9 mouse cellular contexts compared by ENCODE assay signal in the genomic region with DNA sequence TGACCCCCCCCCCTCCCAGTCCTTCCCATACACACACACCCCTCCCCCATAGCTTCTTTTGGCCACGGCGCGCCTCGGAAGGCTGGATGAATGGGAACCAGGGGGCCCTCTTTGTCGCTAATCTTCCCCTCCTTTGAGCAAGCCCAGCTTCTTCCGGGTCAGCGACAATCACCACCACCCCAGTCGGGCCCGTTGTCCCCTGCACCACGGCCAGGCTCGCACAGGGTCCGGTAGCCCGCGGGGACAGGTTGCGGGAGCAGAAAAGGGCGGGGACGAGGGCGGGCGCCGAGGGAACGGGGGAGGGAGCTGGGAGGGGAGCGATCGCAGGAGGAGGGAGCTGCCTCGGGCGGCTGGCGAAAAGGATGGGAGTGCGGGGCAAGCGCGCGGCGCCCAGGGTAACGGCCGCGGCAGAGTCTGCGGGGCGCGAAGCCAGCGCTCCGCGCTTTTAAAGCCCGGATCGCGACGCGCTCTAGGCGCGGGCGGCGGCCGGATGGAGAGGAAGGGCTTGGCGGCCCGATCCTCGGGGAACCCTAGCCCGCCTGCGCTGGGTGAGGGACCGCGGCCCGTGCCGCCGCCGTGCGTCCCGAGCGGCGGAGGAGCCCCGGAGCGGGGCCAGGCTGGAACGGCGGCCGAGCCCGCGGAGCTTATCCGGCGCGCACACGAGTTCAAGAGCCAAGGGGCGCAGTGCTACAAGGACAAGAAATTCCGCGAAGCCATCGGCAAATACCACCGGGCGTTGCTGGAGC. TPM values are rescaled to one million over a fixed set of nuclear protein-coding genes. Genes with fewer than 3 reads are reported as not detected.
DNase-seq lines count a peak whose midpoint lies in the region; ATAC-seq and TF ChIP-seq lines count a peak whose summit lies in the region.
"Had no signal": no experiment of that assay in that cellular context is flagged by ENCODE, and none has a peak within 500 bp of the region (broad histone marks: within the 10 kb centered on the region; RNA-seq: fewer than 3 reads in every experiment).

A gene (plus strand): TSS at position 335 of the 746 bp plus-strand sequence.

- ATAC-seq in kidney, embryonic 14.5 days (ENCODE audit: low FRiP score, low TSS enrichment) = peak; percentile 79
- ATAC-seq in limb, embryonic 15.5 days (ENCODE audit: insufficient number of reproducible peaks, low FRiP score, low TSS enrichment, low read depth) = 0 out of 2 replicates have a peak, but pooled peaks have one; percentile 44

- H3K79me2 ChIP-seq in myocyte (ENCODE audit: control insufficient read depth, insufficient read depth) = peaks cover 37% of the 10 kb centered on the region

- intact Hi-C loops in gastrocnemius, postnatal 14 days (cut with DNase I; ENCODE audit: low total_unique reads) = no loop called here

- H3K36me3 ChIP-seq in kidney, adult 2 months (ENCODE audit: control insufficient read depth, insufficient read depth, low read length) = no peaks in the 10 kb centered on the region
- H3K36me3 ChIP-seq in kidney, embryonic 14.5 days (ENCODE audit: control insufficient read depth, insufficient read depth, low read length) = no peaks in the 10 kb centered on the region
- H3K36me3 ChIP-seq in limb, embryonic 15.5 days = no peaks in the 10 kb centered on the region
- no peaks in the 10 kb centered on the region for H3K36me3 ChIP-seq in myocyte (ENCODE audit: control insufficient read depth, insufficient read depth)

- TF ChIP-seq POLR2A in kidney, adult 2 months (IDR thresholded peaks at IDR 0.05; ENCODE audit: low read depth, low read length) = no peak
- TF ChIP-seq POLR2A in myocyte (IDR thresholded peaks at IDR 0.05; ENCODE audit: insufficient read length, low read depth) = peak; percentile 62

- H3K9ac ChIP-seq in kidney, embryonic 14.5 days (ENCODE audit: low read depth, low read length) = peak within 1 kb of the TSS; percentile 54
- peak within 1 kb of the TSS; percentile 23; the same call in 1 of the 2 replicates for H3K9ac ChIP-seq in limb, embryonic 15.5 days

- TF ChIP-seq CTCF in kidney, adult 2 months (conservative IDR thresholded peaks at IDR 0.05; ENCODE audit: insufficient read depth, insufficient read length, low read depth, low read length) = no peak

- peak; percentile 10 for DNase-seq in kidney, adult 2 months
- DNase-seq in kidney, adult 11 months = no peak
- DNase-seq in cerebellum, postnatal 36 days = peak; percentile 74 to 77
- DNase-seq in gastrocnemius, postnatal 14 days = peak; percentile 42
- no peak for DNase-seq in adipocyte (ENCODE audit: low spot score)

- H3K27ac ChIP-seq in kidney, adult 2 months (ENCODE audit: insufficient read depth, low read depth, low read length) = no peak within 1 kb of the TSS
- no peak within 1 kb of the TSS for H3K27ac ChIP-seq in kidney, embryonic 14.5 days (ENCODE audit: low read depth, low read length)
- H3K27ac ChIP-seq in limb, embryonic 15.5 days = no peak within 1 kb of the TSS
- H3K27ac ChIP-seq: macrophage had no signal

- H3K4me3 ChIP-seq in kidney, adult 2 months (ENCODE audit: insufficient read depth, low read depth, low read length) = peak within 1 kb of the TSS; percentile 42
- peak within 1 kb of the TSS; percentile 59 for H3K4me3 ChIP-seq in kidney, embryonic 14.5 days (ENCODE audit: low read length)
- peak within 1 kb of the TSS; percentile 57 for H3K4me3 ChIP-seq in limb, embryonic 15.5 days
- peak within 1 kb of the TSS; percentile 75 for H3K4me3 ChIP-seq in myocyte

- no peaks in the 10 kb centered on the region for H3K4me1 ChIP-seq in kidney, adult 2 months (ENCODE audit: control insufficient read depth, insufficient read depth, low read length)
- H3K4me1 ChIP-seq in kidney, embryonic 14.5 days (ENCODE audit: control insufficient read depth, insufficient read depth, low read length) = peaks cover 6% of the 10 kb centered on the region; the same call in 1 of the 2 replicates
- peaks cover 18% of the 10 kb centered on the region for H3K4me1 ChIP-seq in limb, embryonic 15.5 days

- no peaks in the 10 kb centered on the region for H3K9me3 ChIP-seq in kidney, embryonic 14.5 days (ENCODE audit: control insufficient read depth, low read length)
- H3K9me3 ChIP-seq in limb, embryonic 15.5 days = no peaks in the 10 kb centered on the region

- H3ac ChIP-seq in myocyte (ENCODE audit: control insufficient read depth, insufficient read length) = peak within 1 kb of the TSS; percentile 60

- 1% methylated on average over 81 of the region's 82 CpGs for WGBS in kidney, adult 2 months
- under 1% methylated on average over 64 of the region's 82 CpGs for WGBS in kidney, embryonic 14.5 days
- WGBS in limb, embryonic 15.5 days = 0% methylated on average over 77 of the region's 82 CpGs

- H3K4me2 ChIP-seq in kidney, embryonic 14.5 days (replicated peaks; ENCODE audit: low read depth, low read length) = peak within 1 kb of the TSS; percentile 98
- peak within 1 kb of the TSS; percentile 96 for H3K4me2 ChIP-seq in limb, embryonic 15.5 days
- H3K4me2 ChIP-seq in myocyte (ENCODE audit: low read depth) = peak within 1 kb of the TSS; percentile 77

- H3K27me3 ChIP-seq in kidney, adult 2 months (replicated peaks; ENCODE audit: control insufficient read depth, insufficient read depth, low read length) = 0 out of 2 replicates have a peak, but pooled peaks cover 2% of the 10 kb centered on the region
- H3K27me3 ChIP-seq in kidney, embryonic 14.5 days (ENCODE audit: control insufficient read depth, insufficient read depth, low read length) = peaks cover 72% of the 10 kb centered on the region
- H3K27me3 ChIP-seq in limb, embryonic 15.5 days = peaks cover 70% of the 10 kb centered on the region
- no peaks in the 10 kb centered on the region for H3K27me3 ChIP-seq in myocyte (ENCODE audit: control insufficient read depth, insufficient read depth, insufficient read length)

TF ChIP-seq in myocyte, 11 proteins besides CTCF, POLR2A, EP300 and RAD21:
- TF ChIP-seq USF1 (IDR thresholded peaks at IDR 0.05; ENCODE audit: low read depth) = no peak
- peak; percentile 66 for TF ChIP-seq POLR2AphosphoS2 (IDR thresholded peaks at IDR 0.05; ENCODE audit: insufficient read length, low read depth)
- TF ChIP-seq MYOD1 (IDR thresholded peaks at IDR 0.05; ENCODE audit: control insufficient read depth in 1 of 3, insufficient read length in 2 of 3, low read depth in 2 of 3) = peak in 1 of 3 experiments; percentile 18

RNA-seq across cellular contexts. Expression of the gene that starts here (rescaled TPM):
- 0.73 and 0.97 TPM in 2 replicates for polyA plus RNA-seq in kidney, adult 2 months (2012; rRNA removed)
- 10 to 100 TPM; 11.5 to 21.3 TPM for total RNA-seq in gastrocnemius, postnatal 14 days (2021)
- polyA plus RNA-seq in kidney, embryonic 14.5 days (2014; fragmentation: Nextera tagmentation; extraction: Ambion mirVana) = 0.55 and 1.2 TPM in 2 replicates
- 2.4 and 3.5 TPM in 2 replicates for polyA plus RNA-seq in limb, embryonic 15.5 days (2015; fragmentation: Nextera tagmentation; extraction: Ambion mirVana)
- polyA plus RNA-seq in myocyte (2012; fragmentation: generic; extraction: Trizol) = 31.2 TPM
- polyA plus RNA-seq: macrophage had no signal

Comparison
In these comparisons a context has a peak if more than half of its experiments do, and no peak if none do; other contexts are left out.
1. Peak in DNase-seq and H3K4me3 ChIP-seq in kidney, adult 2 months; RNA of the gene not detected or under 1 TPM.
2. DNase-seq: peak in cerebellum, postnatal 36 days (2 of 2) and gastrocnemius, postnatal 14 days (single experiment); none in kidney, adult 11 months (single experiment) and adipocyte (single experiment).
3. Peak in every context shown above with its lines, with median percentiles within 50 percentile points of each other: H3K4me3 ChIP-seq and H3K4me2 ChIP-seq.